Mouse (Mus musculus): ENCODE measurements around the gene Lifr.

DNA sequence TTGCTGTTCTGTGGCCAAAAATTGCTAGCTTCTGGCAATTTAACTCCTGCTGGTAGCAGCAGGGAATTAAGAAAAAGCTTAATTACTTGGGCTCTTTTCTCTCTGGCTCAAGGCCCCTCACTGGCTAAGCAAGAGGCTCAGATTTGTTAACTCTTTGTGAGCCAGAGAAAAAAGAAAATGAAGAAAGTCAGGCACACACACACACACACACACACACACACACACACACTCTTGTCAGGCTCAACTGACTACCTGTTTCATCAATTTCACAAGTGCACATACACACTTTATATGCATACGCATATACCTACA is 27.8 kb upstream of the Lifr start:
- TF ChIP-seq CTCF (conservative IDR thresholded peaks at IDR 0.05; ENCODE audit: low read length) (no peak), NANOG (IDR thresholded peaks at IDR 0.05; ENCODE audit: borderline replicate concordance, low read length) (no peak), POU5F1 (IDR thresholded peaks at IDR 0.05; ENCODE audit: borderline replicate concordance, low read length) (no peak)
